Mouse (Mus musculus) induced T-regulatory cell, adult 2 months (primary cell): ENCODE results near the gene Ifi44.

Experiments
- DNase-seq: peaks from one replicate; pipeline ENCODE4 v3.0.0-alpha.2; 2012; ENCODE audit warnings: low read depth

The Ifi44 gene

DNA sequence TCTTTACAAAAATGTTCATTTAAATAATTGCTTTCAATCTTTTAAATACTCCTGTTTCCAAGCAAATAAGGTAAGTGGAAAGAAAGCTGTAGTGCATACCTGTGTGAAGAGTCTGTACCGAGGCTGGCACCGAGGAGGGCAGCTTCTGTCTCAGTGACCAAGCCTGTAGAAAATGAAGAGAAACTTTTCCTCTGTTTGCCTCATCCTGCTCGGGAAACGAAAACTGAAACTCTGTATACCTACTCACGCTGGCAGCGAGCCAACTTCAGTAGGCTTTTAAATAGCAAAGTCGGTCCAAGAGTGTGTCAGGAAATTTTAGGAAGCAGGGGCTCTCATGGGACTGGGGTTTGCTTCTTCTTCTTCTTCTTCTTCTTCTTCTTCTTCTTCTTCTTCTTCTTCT is at the start of gene Ifi44:
Gene Ifi44, minus strand, starts transcription at position 224 of the 400 bp plus-strand sequence.
- DNase-seq, result peak; percentile 7

- no peak for DNase-seq
Observed at GRCm38 (mm10) chr3:151788622-151789021, 38.9 kb upstream of the Ifi44 start.

DNA sequence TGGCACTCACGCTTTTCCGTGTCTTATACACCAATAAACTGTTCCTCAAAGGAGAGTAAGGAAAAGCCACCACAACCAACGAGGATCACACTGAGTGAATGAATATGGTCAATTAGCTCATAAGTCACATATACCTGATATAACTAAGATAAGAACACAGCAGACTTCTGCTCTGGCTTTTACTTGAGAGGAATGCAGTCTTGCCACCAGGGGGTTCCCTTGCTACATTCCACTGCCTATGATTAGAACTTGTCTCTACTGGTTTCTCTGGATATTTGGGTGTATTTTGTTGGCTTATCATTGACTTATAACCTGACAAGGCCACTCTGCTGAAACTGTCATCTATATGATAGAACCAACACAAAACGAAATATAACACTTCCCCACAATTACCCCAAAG is 25.3 kb upstream of the Ifi44 start:
- DNase-seq, result no peak

GRCm38 (mm10) chr3:151771074-151771473 is 21.3 kb upstream of the Ifi44 start:
- peak; percentile 44 for DNase-seq

GRCm38 (mm10) chr3:151748514-151748913 is 1.2 kb downstream of the Ifi44 start:
- peak; percentile 8 for DNase-seq

- DNase-seq, result no peak
Observed at GRCm38 (mm10) chr3:151746058-151746457, 3.7 kb downstream of the Ifi44 start.

- DNase-seq, result no peak
Observed at GRCm38 (mm10) chr3:151742223-151742622, 7.5 kb downstream of the Ifi44 start.

DNA sequence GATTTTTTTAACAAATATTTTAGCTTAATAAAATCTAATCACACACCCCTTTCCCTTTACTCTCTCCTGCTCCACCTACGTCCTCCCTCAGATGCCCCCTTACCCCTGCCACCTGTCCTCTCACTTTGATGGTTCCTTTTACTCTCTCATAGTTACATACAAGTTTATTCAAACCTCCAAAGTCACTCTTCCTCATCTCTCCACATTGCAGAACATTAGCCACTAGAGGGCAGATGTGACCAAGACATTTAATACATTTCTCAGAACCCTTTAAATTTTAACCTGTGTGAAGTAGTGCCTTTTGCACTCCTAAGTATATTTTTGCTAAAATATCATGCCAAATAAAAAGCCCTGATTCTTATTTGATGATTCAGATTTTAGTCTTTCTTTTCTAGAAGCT is 33.5 kb downstream of the Ifi44 start:
- peak; percentile 37 for DNase-seq

DNA sequence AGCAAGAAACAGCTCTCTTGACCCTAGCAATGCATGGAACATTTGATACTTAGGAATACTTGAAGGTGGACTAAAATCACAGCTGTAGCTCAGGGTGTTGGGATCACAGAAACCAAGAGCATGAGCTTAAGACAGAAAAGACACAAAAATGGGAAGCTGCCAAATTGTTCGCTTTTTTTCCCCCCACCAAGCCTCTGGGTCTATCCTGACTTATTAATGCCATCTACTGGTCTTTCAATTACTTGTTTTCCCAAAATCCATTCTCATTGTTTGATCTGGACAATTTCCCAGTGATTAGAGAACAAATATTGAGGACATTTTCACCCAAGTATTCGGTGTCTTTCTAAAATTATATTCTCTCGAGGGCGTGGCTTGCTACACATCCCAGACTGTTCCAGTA is 42.4 kb downstream of the Ifi44 start:
- no peak for DNase-seq
